In genomic region chr15:95185419-95185818, GRCm38 (mm10) we compare ENCODE assay signal across 21 mouse cellular contexts.
DNase-seq lines count a peak whose midpoint lies in the region; ATAC-seq lines count a peak whose summit lies in the region.
"Had no signal": no experiment of that assay in that cellular context is flagged by ENCODE, and none has a peak within 500 bp of the region (broad histone marks: within the 10 kb centered on the region; RNA-seq: fewer than 3 reads in every experiment).

No protein-coding gene starts in this region.

- no peak overlapping the region for H3K4me2 ChIP-seq in forebrain, embryonic 11.5 days (ENCODE audit: low read depth, low read length, severe bottlenecking)
- H3K4me2 ChIP-seq in forebrain, embryonic 13.5 days: no peak overlapping the region
- H3K4me2 ChIP-seq: heart, embryonic 15.5 days; hindbrain, embryonic 13.5 days; limb, embryonic 15.5 days had no signal

- H3K9ac ChIP-seq in forebrain, embryonic 11.5 days (ENCODE audit: low read length): no peak overlapping the region
- H3K9ac ChIP-seq in forebrain, embryonic 13.5 days: no peak overlapping the region
- H3K9ac ChIP-seq: heart, embryonic 15.5 days; hindbrain, embryonic 13.5 days; kidney, embryonic 15.5 days; limb, embryonic 15.5 days had no signal

- intact Hi-C loops in left cerebral cortex, postnatal 36 days (cut with DNase I): no loop called here
- intact Hi-C loops in left cerebral cortex, postnatal 4 days (cut with DNase I): no loop called here

- ATAC-seq in forebrain, embryonic 11.5 days (replicated peaks; ENCODE audit: low FRiP score): 0 out of 2 replicates have a peak, but pooled peaks have one; percentile 21
- 0 out of 2 replicates have a peak, but pooled peaks have one; percentile 34 for ATAC-seq in forebrain, embryonic 13.5 days

- DNase-seq in forebrain, embryonic 11.5 days (ENCODE audit: low spot score): no peak
- DNase-seq in forebrain, embryonic 10.5 days (ENCODE audit: extremely low spot score, low spot score): no peak
- peak; percentile 28 to 42 for DNase-seq in left cerebral cortex, postnatal 36 days (ENCODE audit: low spot score in 2 of 2)
- no peak for DNase-seq in left cerebral cortex, postnatal 4 days
- DNase-seq in retina, postnatal 1 day: peak; percentile 39
- no peak for DNase-seq in spleen, postnatal 14 days (ENCODE audit: low spot score in 2 of 2)
- no peak for DNase-seq in thymus, postnatal 0 days (ENCODE audit: low spot score)
- DNase-seq: adrenal gland, postnatal 14 days; B cell, adult 2 months; cerebellum, adult 11 months; gastrocnemius, adult 2 months; heart, postnatal 36 days; kidney, adult 11 months; lung, postnatal 4 days; midbrain, embryonic 14.5 days had no signal

- no peaks in the 10 kb centered on the region for H3K27me3 ChIP-seq in forebrain, embryonic 11.5 days (ENCODE audit: control insufficient read depth, insufficient read depth, low read length)
- H3K27me3 ChIP-seq in forebrain, embryonic 10.5 days (ENCODE audit: poor library complexity, severe bottlenecking): no peaks in the 10 kb centered on the region
- H3K27me3 ChIP-seq in forebrain, embryonic 13.5 days: no peaks in the 10 kb centered on the region
- H3K27me3 ChIP-seq: heart, embryonic 15.5 days; hindbrain, embryonic 13.5 days; limb, embryonic 15.5 days had no signal

- H3K4me1 ChIP-seq in forebrain, embryonic 11.5 days (replicated peaks; ENCODE audit: control insufficient read depth, insufficient read depth, low read length): no peaks in the 10 kb centered on the region
- peaks cover 14% of the 10 kb centered on the region for H3K4me1 ChIP-seq in forebrain, embryonic 10.5 days
- H3K4me1 ChIP-seq in forebrain, embryonic 13.5 days: peaks cover 27% of the 10 kb centered on the region
- H3K4me1 ChIP-seq: heart, embryonic 15.5 days; limb, embryonic 15.5 days had no signal

- no peak overlapping the region for H3K4me3 ChIP-seq in forebrain, embryonic 11.5 days (ENCODE audit: low read depth, low read length)
- H3K4me3 ChIP-seq in forebrain, embryonic 10.5 days: no peak overlapping the region
- no peak overlapping the region for H3K4me3 ChIP-seq in forebrain, embryonic 13.5 days
- H3K4me3 ChIP-seq: gastrocnemius, adult 2 months; heart, embryonic 15.5 days; hindbrain, embryonic 13.5 days; kidney, embryonic 15.5 days; limb, embryonic 15.5 days had no signal

- H3K27ac ChIP-seq in forebrain, embryonic 11.5 days (ENCODE audit: low read depth, low read length): no peak overlapping the region
- H3K27ac ChIP-seq in forebrain, embryonic 10.5 days: no peak overlapping the region
- H3K27ac ChIP-seq in forebrain, embryonic 13.5 days: peak overlapping the region; percentile 65; the same call in 1 of the 2 replicates
- H3K27ac ChIP-seq: gastrocnemius, adult 2 months; heart, embryonic 15.5 days; hindbrain, embryonic 13.5 days; kidney, embryonic 15.5 days; limb, embryonic 15.5 days; stomach, postnatal 0 days had no signal

- H3K36me3 ChIP-seq in forebrain, embryonic 11.5 days (ENCODE audit: control insufficient read depth, insufficient read depth, low read length): no peaks in the 10 kb centered on the region
- no peaks in the 10 kb centered on the region for H3K36me3 ChIP-seq in forebrain, embryonic 10.5 days (replicated peaks)
- H3K36me3 ChIP-seq in forebrain, embryonic 13.5 days (ENCODE audit: poor library complexity, severe bottlenecking): no peaks in the 10 kb centered on the region
- H3K36me3 ChIP-seq: heart, embryonic 15.5 days; hindbrain, embryonic 13.5 days; kidney, embryonic 15.5 days; limb, embryonic 15.5 days had no signal

- no peaks in the 10 kb centered on the region for H3K9me3 ChIP-seq in forebrain, embryonic 11.5 days (ENCODE audit: control insufficient read depth, low read length)
- peaks cover 3% of the 10 kb centered on the region; the same call in 1 of the 2 replicates for H3K9me3 ChIP-seq in forebrain, embryonic 10.5 days
- no peaks in the 10 kb centered on the region for H3K9me3 ChIP-seq in forebrain, embryonic 13.5 days (replicated peaks)
- H3K9me3 ChIP-seq: heart, embryonic 15.5 days; hindbrain, embryonic 13.5 days; kidney, embryonic 15.5 days; limb, embryonic 15.5 days had no signal

- WGBS in forebrain, embryonic 11.5 days: 54% methylated on average over 9 of the region's 9 CpGs
- WGBS in forebrain, embryonic 10.5 days: 58% methylated on average over 9 of the region's 9 CpGs
- 52% methylated on average over 9 of the region's 9 CpGs for WGBS in forebrain, embryonic 13.5 days

Comparison
In these comparisons a context has a peak if more than half of its experiments do, and no peak if none do; other contexts are left out.
1. DNase-seq: peak in left cerebral cortex, postnatal 36 days (2 of 2) and retina, postnatal 1 day (single experiment); none in forebrain, embryonic 11.5 days (single experiment), forebrain, embryonic 10.5 days (single experiment), left cerebral cortex, postnatal 4 days (single experiment), spleen, postnatal 14 days (0 of 2) and thymus, postnatal 0 days (single experiment).